Mouse (Mus musculus) embryonic facial prominence, embryonic 12.5 days (tissue): ENCODE measurements around the gene Spaca6. TPM values are rescaled to one million over a fixed set of nuclear protein-coding genes. Genes with fewer than 3 reads are reported as not detected.

Source experiments
- ATAC-seq: fragments of 200-750 bp; cut with Nextera tagmentation; 2 replicates; pipeline ENCODE4 v1.8.0; 2017; ENCODE audit not compliant: insufficient number of reproducible peaks, insufficient read depth, low FRiP score, low TSS enrichment
- H3K27ac ChIP-seq: fragments of 300-500 bp; sonication (generic); 2 replicates; pipeline ENCODE4 v1.5.1; 2016; ENCODE audit warnings: mild to moderate bottlenecking
- H3K27me3 ChIP-seq: fragments of 300-500 bp; sonication (generic); 2 replicates; pipeline ENCODE4 v1.6.1; 2016; ENCODE audit warnings: mild to moderate bottlenecking, moderate library complexity
- H3K36me3 ChIP-seq: fragments of 300-500 bp; sonication (generic); 2 replicates; pipeline ENCODE4 v1.6.1; 2016; ENCODE audit warnings: mild to moderate bottlenecking
- H3K4me1 ChIP-seq: fragments of 300-500 bp; sonication (generic); 2 replicates; pipeline ENCODE4 v1.6.1; 2016
- H3K4me2 ChIP-seq: fragments of 300-500 bp; sonication (generic); replicated peaks from 2 replicates; pipeline ENCODE4 v1.6.1; 2016; ENCODE audit warnings: mild to moderate bottlenecking, moderate library complexity
- H3K4me3 ChIP-seq: fragments of 300-500 bp; sonication (generic); 2 replicates; pipeline ENCODE4 v1.5.1; 2016; ENCODE audit warnings: mild to moderate bottlenecking
- H3K9ac ChIP-seq: fragments of 300-500 bp; sonication (generic); 2 replicates; pipeline ENCODE4 v1.6.1; 2016; ENCODE audit warnings: mild to moderate bottlenecking, moderate library complexity
- H3K9me3 ChIP-seq: fragments of 300-500 bp; sonication (generic); 2 replicates; pipeline ENCODE4 v1.6.1; 2016; ENCODE audit warnings: mild to moderate bottlenecking, moderate library complexity
- WGBS: fragments of 180-500 bp; shearing (Covaris S2); methylation state at CpG from one replicate; pipeline ENCODE4 v1.1.7; 2016; 5-methylcytosine and 5-hydroxymethylcytosine counted together
- polyA plus RNA-seq: library from polyadenylated mRNA; unstranded; fragments of >200 nt; fragmentation: Nextera tagmentation; extraction: Ambion mirVana; gene quantifications from 2 replicates; pipeline ENCODE4 v1.2.1, GENCODE M21; 2016

Spaca6 gene
- polyA plus RNA-seq: 56.8 and 60.6 TPM in 2 replicates

DNA sequence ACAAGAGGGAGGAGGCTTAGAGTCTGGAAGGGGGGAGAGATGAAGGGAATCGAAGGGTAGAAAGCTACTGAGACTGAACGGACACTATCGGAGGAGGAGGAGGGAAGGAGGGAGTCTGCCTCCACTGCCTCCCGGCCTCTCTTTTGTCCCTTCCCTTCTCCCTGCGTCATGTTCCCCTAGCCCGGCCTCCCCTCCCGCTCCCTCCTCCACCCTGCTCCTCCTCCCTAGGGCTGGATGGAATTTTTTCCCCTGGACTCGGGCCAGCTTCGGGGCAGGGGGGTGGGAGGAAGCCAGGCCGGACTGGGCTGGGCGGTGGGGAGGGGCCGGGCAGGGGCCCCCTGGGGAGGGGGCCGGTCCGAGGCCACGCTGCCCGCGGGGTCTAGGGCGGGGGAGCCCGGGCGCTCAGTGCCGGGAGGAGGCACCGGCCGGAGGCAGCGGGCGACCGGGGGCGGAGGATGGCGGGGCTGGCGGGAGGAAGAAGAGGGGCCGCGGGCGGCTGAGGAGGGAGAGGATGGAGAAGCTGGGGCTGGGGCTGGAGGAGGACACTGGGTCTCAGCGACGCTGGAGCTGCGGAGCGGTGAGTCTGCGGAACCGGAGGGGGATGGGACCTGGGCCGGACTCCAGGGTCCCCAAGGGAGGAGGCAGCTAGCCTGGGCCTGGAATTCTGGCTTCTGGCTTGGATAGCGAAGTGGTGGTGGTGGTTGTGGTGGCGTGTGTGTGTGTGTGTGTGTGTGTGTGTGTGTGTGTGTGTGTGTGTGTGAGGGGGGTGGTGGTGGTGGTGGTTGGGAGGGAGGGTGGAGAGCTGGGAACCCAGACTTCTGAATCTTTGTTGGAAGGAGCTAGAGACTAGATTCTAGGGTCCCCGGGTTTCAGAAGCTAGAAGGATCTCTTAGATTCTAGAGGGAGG, at the start of gene Spaca6:
Spaca6 (plus strand) TSS at position 408 of the 907 bp plus-strand sequence.
- Histone ChIP-seq H3K4me3 (peak within 1 kb of the TSS; percentile 81), H3K9me3 (no peaks in the 10 kb centered on the region), H3K9ac (peak within 1 kb of the TSS; percentile 94), H3K27me3 (no peaks in the 10 kb centered on the region), H3K36me3 (peaks cover 14% of the 10 kb centered on the region), H3K27ac (peak within 1 kb of the TSS; percentile 100), H3K4me2 (peak within 1 kb of the TSS; percentile 90), H3K4me1 (peaks cover 24% of the 10 kb centered on the region)
- under 1% methylated on average over 37 of the region's 42 CpGs for WGBS
- ATAC-seq: peak; percentile 88

- H3K4me2 ChIP-seq: no peak overlapping the region
- H3K4me1 ChIP-seq: 0 out of 2 replicates have a peak, but pooled peaks cover 6% of the 10 kb centered on the region
- no peak overlapping the region for H3K9ac ChIP-seq
- no peak for ATAC-seq
- H3K9me3 ChIP-seq: no peaks in the 10 kb centered on the region
- no peak overlapping the region for H3K4me3 ChIP-seq
- no peaks in the 10 kb centered on the region for H3K27me3 ChIP-seq
- WGBS: 80% methylated on average over 3 of the region's 3 CpGs
- H3K27ac ChIP-seq: no peak overlapping the region
- H3K36me3 ChIP-seq: no peaks in the 10 kb centered on the region
Measured at GRCm38 (mm10) chr17:17790866-17791630, 35.9 kb upstream of the Spaca6 start.

DNA sequence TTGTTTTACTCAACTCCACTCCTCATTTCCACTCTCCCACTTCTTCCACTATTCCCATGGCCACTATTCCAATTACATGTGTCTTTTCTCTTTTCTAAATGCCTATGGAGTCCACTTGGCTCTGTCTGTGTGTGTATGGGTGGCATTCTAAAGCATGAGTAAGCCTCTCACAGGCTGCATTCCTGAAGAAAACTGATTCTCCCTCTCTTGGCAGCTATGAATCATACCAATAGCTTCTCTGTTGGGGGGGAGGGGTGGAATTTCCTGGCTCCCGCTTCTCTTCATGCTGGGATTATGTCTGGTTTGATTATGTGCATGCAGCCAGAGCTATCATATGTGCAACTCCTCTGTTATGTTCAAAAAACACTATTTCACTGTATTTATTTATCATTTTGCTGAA, 34.4 kb upstream of the Spaca6 start:
- peak overlapping the region; percentile 46; the same call in 1 of the 2 replicates for H3K27ac ChIP-seq
- WGBS: 16% methylated on average over 1 of the region's 1 CpGs
- H3K4me3 ChIP-seq: no peak overlapping the region
- no peaks in the 10 kb centered on the region for H3K27me3 ChIP-seq
- H3K36me3 ChIP-seq: no peaks in the 10 kb centered on the region
- ATAC-seq: 0 out of 2 replicates have a peak, but pooled peaks have one; percentile 52
- H3K9me3 ChIP-seq: no peaks in the 10 kb centered on the region
- no peak overlapping the region for H3K4me2 ChIP-seq
- H3K4me1 ChIP-seq: 0 out of 2 replicates have a peak, but pooled peaks cover 6% of the 10 kb centered on the region
- no peak overlapping the region for H3K9ac ChIP-seq

GRCm38 (mm10) chr17:17795527-17795926, 31.4 kb upstream of the Spaca6 start:
- no peak for ATAC-seq
- Histone ChIP-seq H3K9me3 (no peaks in the 10 kb centered on the region), H3K4me2 (no peak overlapping the region), H3K27ac (no peak overlapping the region), H3K27me3 (no peaks in the 10 kb centered on the region), H3K4me1 (0 out of 2 replicates have a peak, but pooled peaks cover 6% of the 10 kb centered on the region), H3K4me3 (no peak overlapping the region), H3K36me3 (no peaks in the 10 kb centered on the region), H3K9ac (no peak overlapping the region)
- whole genome bisulfite sequencing: 57% methylated on average over 2 of the region's 2 CpGs

DNA sequence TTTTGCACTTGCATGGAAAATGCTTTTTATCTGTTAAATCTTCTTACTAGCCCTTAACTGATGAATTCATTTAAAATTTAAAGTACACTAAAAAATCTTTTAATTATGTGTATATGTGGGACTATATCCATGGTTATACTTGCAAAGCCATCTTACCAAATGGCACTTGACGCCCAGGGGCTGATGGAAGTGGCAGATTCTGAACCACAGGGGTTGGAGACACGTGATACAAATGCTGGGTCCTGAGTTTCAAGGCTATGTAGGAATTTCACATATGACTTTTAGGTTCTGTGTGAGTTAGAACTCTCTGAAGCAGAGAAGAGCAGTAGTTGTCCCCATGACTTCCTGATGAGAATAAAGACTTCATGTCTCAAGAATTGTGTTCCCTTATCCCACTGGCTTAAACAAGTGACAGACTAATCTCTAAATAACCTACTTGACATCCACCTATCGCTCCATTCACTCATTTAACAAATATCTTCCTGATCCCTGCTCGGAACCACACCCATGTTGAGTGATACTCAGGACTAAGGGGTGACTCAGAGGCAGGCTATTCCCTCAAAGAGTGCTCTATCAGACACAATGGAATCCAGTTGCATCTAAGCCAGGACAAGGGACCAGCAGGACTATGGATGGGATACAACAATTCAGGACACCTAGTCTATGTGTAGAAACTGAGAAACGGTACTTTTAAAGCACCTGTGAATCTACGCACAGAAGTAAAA, 3.2 kb upstream of the Spaca6 start:
- Histone ChIP-seq H3K9ac (no peak overlapping the region), H3K9me3 (no peaks in the 10 kb centered on the region), H3K27ac (no peak overlapping the region), H3K36me3 (no peaks in the 10 kb centered on the region), H3K4me1 (no peaks in the 10 kb centered on the region), H3K4me2 (no peak overlapping the region), H3K4me3 (no peak overlapping the region), H3K27me3 (no peaks in the 10 kb centered on the region)
- WGBS: 79% methylated on average over 6 of the region's 6 CpGs
- ATAC-seq: no peak

GRCm38 (mm10) chr17:17825921-17826591, 902 bp upstream of the Spaca6 start:
- H3K4me2 ChIP-seq: peak overlapping the region; percentile 90
- 2% methylated on average over 19 of the region's 22 CpGs for WGBS
- peak overlapping the region; percentile 94 for H3K9ac ChIP-seq
- H3K4me3 ChIP-seq: peak overlapping the region; percentile 81
- peak overlapping the region; percentile 100 for H3K27ac ChIP-seq
- H3K27me3 ChIP-seq: no peaks in the 10 kb centered on the region
- no peaks in the 10 kb centered on the region for H3K9me3 ChIP-seq
- peaks cover 14% of the 10 kb centered on the region for H3K4me1 ChIP-seq
- ATAC-seq: peak; percentile 29
- H3K36me3 ChIP-seq: peaks cover 5% of the 10 kb centered on the region

GRCm38 (mm10) chr17:17827658-17828190, 766 bp downstream of the Spaca6 start:
- Histone ChIP-seq H3K4me1 (peaks cover 29% of the 10 kb centered on the region), H3K4me2 (peak overlapping the region; percentile 90), H3K9me3 (no peaks in the 10 kb centered on the region), H3K27me3 (no peaks in the 10 kb centered on the region), H3K4me3 (peak overlapping the region; percentile 81), H3K27ac (peak overlapping the region; percentile 100), H3K36me3 (peaks cover 20% of the 10 kb centered on the region), H3K9ac (peak overlapping the region; percentile 94)
- WGBS: under 1% methylated on average over 13 of the region's 13 CpGs
- ATAC-seq: peak; percentile 32

DNA sequence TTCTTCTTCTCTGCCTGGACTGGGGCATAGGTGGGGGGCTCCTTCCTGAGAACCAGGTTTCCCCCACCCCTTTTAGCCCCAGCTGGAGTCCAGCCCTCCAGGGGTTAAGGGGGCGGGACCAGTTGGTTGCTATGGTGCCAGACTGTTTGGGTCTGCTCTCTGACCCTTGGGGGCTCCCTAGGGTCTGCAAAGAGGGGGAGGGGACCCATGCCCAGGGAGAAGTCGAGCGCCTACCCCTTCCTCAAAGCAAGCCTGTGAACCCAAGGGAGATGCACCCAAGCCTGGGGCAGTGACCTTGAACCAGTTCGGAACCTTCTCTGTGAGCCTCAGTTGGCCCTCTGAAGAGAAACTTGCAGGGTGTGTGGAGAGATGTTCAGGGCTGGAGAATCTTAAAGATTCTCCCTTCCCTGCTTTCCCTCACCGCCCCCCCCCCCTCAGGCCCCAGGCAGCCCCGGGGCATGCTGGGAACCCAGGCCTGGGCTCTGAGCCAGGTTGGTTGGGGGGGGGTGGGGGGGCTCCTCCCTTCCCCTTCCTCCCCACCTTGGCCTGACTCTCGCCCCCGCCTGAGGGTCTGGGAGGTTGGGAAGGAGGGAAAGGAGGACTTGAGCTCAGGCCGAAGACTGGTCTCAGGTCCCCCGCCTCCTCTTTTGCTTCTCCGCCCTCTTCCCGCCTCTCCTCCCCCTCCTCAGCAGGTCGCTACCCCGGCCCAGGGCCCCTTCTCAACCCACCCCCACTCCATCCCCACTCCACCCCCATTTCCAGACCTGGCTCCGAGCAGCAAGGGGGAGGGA, 1.4 kb downstream of the Spaca6 start:
- H3K27ac ChIP-seq: peak overlapping the region; percentile 100
- H3K9me3 ChIP-seq: no peaks in the 10 kb centered on the region
- no peaks in the 10 kb centered on the region for H3K27me3 ChIP-seq
- peaks cover 22% of the 10 kb centered on the region for H3K36me3 ChIP-seq
- WGBS: 0% methylated on average over 8 of the region's 15 CpGs
- peak overlapping the region; percentile 94 for H3K9ac ChIP-seq
- H3K4me3 ChIP-seq: peak overlapping the region; percentile 81
- peak; percentile 68 for ATAC-seq
- H3K4me1 ChIP-seq: peaks cover 34% of the 10 kb centered on the region
- peak overlapping the region; percentile 90 for H3K4me2 ChIP-seq

DNA sequence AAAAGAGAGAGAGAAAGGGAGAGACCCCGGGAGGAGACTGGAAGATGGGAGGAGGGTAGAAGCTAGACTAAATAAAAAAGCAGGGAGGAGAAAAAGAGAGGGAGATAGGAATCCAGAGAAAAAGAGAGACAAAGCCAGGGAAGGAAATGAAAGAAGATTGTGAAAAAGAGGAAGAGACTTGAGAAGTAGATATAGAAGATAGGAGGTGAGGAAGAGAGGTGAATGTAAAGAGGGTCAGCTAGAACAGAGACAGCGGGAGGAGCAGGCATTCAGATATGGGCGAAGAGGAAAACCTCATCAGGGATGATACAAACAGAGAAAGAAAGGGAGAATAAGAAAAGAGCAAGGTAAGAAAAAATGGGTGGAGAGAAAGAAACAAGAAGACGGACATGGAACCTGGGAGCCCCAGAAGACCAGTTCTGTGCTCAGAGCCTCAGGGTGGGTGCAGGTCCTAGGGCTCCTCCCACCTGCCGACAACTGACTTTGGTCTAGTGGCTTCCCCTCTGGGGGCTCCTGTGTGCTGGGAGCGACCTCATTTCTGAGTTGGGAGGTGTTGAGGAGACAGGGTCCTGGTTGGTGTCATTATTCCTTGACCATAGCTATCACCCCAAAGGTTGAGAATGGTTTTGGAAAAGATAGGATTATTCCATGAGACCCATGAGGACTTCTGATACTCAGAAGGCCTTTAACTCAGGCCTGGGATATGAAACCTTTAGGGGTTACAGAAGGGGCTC, 2.3 kb downstream of the Spaca6 start:
- H3K36me3 ChIP-seq: peaks cover 30% of the 10 kb centered on the region
- peaks cover 43% of the 10 kb centered on the region for H3K4me1 ChIP-seq
- no peaks in the 10 kb centered on the region for H3K9me3 ChIP-seq
- 4% methylated on average over 6 of the region's 6 CpGs for WGBS
- H3K4me2 ChIP-seq: peak overlapping the region; percentile 90
- no peak for ATAC-seq
- peak overlapping the region; percentile 81 for H3K4me3 ChIP-seq
- H3K9ac ChIP-seq: peak overlapping the region; percentile 94
- peak overlapping the region; percentile 100 for H3K27ac ChIP-seq
- no peaks in the 10 kb centered on the region for H3K27me3 ChIP-seq
